Mouse (Mus musculus): ENCODE results near the gene Pebp1. TPM values are rescaled to one million over a fixed set of nuclear protein-coding genes. Genes with fewer than 3 reads are reported as not detected.
A peak's percentile ranks its signal among the peaks of the same experiment; 100 is the strongest.

Gene Pebp1
- polyA plus RNA-seq, 1 experiment = 697 TPM

- Histone ChIP-seq H3K27me3 (ENCODE audit: control insufficient read depth, insufficient read depth, insufficient read length) (no peaks in the 10 kb centered on the region), H3K79me3 (ENCODE audit: low read depth) (no peaks in the 10 kb centered on the region), H3K4me3 (ENCODE audit: insufficient read depth, poor library complexity, severe bottlenecking) (no peak overlapping the region), H3K79me2 (ENCODE audit: control insufficient read depth, insufficient read depth) (no peaks in the 10 kb centered on the region), H3K36me3 (ENCODE audit: control insufficient read depth, insufficient read depth) (no peaks in the 10 kb centered on the region), H3ac (ENCODE audit: control insufficient read depth, insufficient read length, low read depth) (no peak overlapping the region)
- TF ChIP-seq USF1 (IDR thresholded peaks at IDR 0.05; ENCODE audit: low read depth) = no peak
- TF ChIP-seq MAX (IDR thresholded peaks at IDR 0.05) = no peak
- TF ChIP-seq MYOG (IDR thresholded peaks at IDR 0.05; ENCODE audit: control insufficient read depth, extremely low read depth, insufficient read length) = no peak
- no peak for TF ChIP-seq MYOD1 (IDR thresholded peaks at IDR 0.05; ENCODE audit: control insufficient read depth, insufficient read length, low read depth)
- no peak for TF ChIP-seq CEBPB (IDR thresholded peaks at IDR 0.05; ENCODE audit: low read depth)
- no peak for TF ChIP-seq FOSL1 (IDR thresholded peaks at IDR 0.05; ENCODE audit: insufficient read depth, low read length, poor library complexity, severe bottlenecking)
- TF ChIP-seq CTCF (IDR thresholded peaks at IDR 0.05; ENCODE audit: control insufficient read depth, insufficient read depth, insufficient read length) = no peak
Measured at GRCm38 (mm10) chr5:117292547-117292946, 5.1 kb upstream of the Pebp1 start.

DNA sequence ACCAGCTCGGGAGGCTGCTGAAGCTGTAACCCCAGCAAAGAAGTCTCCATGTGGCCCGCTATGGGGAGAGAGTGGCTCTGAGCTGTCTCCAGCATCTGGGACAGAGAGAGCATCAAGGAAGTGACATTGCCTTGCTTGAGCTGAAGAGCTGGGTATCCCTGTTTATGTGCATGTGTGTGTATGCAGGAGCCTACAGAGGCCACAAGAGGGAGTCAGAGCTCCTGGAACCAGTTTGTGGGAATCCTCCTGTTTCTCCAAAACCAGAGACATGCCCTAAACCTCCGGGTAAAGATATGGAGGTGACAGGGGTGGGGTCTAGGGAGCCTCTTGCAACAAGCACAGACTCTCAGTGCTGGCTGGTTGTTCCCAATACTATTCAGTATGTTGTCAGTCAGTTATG is 3.9 kb upstream of the Pebp1 start:
- Histone ChIP-seq H3K36me3 (ENCODE audit: control insufficient read depth, insufficient read depth) (no peaks in the 10 kb centered on the region), H3K79me2 (ENCODE audit: control insufficient read depth, insufficient read depth) (peaks cover 10% of the 10 kb centered on the region), H3K79me3 (ENCODE audit: low read depth) (peaks cover 9% of the 10 kb centered on the region), H3ac (ENCODE audit: control insufficient read depth, insufficient read length, low read depth) (no peak overlapping the region), H3K27me3 (ENCODE audit: control insufficient read depth, insufficient read depth, insufficient read length) (no peaks in the 10 kb centered on the region), H3K4me3 (ENCODE audit: insufficient read depth, poor library complexity, severe bottlenecking) (no peak overlapping the region)
- TF ChIP-seq USF1 (IDR thresholded peaks at IDR 0.05; ENCODE audit: low read depth) (no peak), CEBPB (IDR thresholded peaks at IDR 0.05; ENCODE audit: low read depth) (no peak), FOSL1 (IDR thresholded peaks at IDR 0.05; ENCODE audit: insufficient read depth, low read length, poor library complexity, severe bottlenecking) (no peak), MYOD1 (IDR thresholded peaks at IDR 0.05; ENCODE audit: control insufficient read depth, insufficient read length, low read depth) (no peak), CTCF (IDR thresholded peaks at IDR 0.05; ENCODE audit: control insufficient read depth, insufficient read depth, insufficient read length) (no peak), MAX (IDR thresholded peaks at IDR 0.05) (no peak), MYOG (IDR thresholded peaks at IDR 0.05; ENCODE audit: control insufficient read depth, extremely low read depth, insufficient read length) (no peak)

GRCm38 (mm10) chr5:117290081-117290480 is 2.7 kb upstream of the Pebp1 start:
- peaks cover 20% of the 10 kb centered on the region for H3K79me3 ChIP-seq (ENCODE audit: low read depth)
- H3K79me2 ChIP-seq (ENCODE audit: control insufficient read depth, insufficient read depth) = peaks cover 23% of the 10 kb centered on the region
- TF ChIP-seq CTCF (IDR thresholded peaks at IDR 0.05; ENCODE audit: control insufficient read depth, insufficient read depth, insufficient read length) (no peak), FOSL1 (IDR thresholded peaks at IDR 0.05; ENCODE audit: insufficient read depth, low read length, poor library complexity, severe bottlenecking) (no peak), MYOG (IDR thresholded peaks at IDR 0.05; ENCODE audit: control insufficient read depth, extremely low read depth, insufficient read length) (no peak), USF1 (IDR thresholded peaks at IDR 0.05; ENCODE audit: low read depth) (no peak), MAX (IDR thresholded peaks at IDR 0.05) (no peak), MYOD1 (IDR thresholded peaks at IDR 0.05; ENCODE audit: control insufficient read depth, insufficient read length, low read depth) (no peak), CEBPB (IDR thresholded peaks at IDR 0.05; ENCODE audit: low read depth) (no peak)
- no peak overlapping the region for H3ac ChIP-seq (ENCODE audit: control insufficient read depth, insufficient read length, low read depth)
- no peak overlapping the region for H3K4me3 ChIP-seq (ENCODE audit: insufficient read depth, poor library complexity, severe bottlenecking)
- peaks cover 4% of the 10 kb centered on the region for H3K36me3 ChIP-seq (ENCODE audit: control insufficient read depth, insufficient read depth)
- no peaks in the 10 kb centered on the region for H3K27me3 ChIP-seq (ENCODE audit: control insufficient read depth, insufficient read depth, insufficient read length)

GRCm38 (mm10) chr5:117289646-117290045 is 2.2 kb upstream of the Pebp1 start:
- TF ChIP-seq USF1 (IDR thresholded peaks at IDR 0.05; ENCODE audit: low read depth) = no peak
- no peak for TF ChIP-seq CEBPB (IDR thresholded peaks at IDR 0.05; ENCODE audit: low read depth)
- TF ChIP-seq FOSL1 (IDR thresholded peaks at IDR 0.05; ENCODE audit: insufficient read depth, low read length, poor library complexity, severe bottlenecking) = no peak
- TF ChIP-seq CTCF (IDR thresholded peaks at IDR 0.05; ENCODE audit: control insufficient read depth, insufficient read depth, insufficient read length) = no peak
- no peak for TF ChIP-seq MAX (IDR thresholded peaks at IDR 0.05)
- no peak for TF ChIP-seq MYOG (IDR thresholded peaks at IDR 0.05; ENCODE audit: control insufficient read depth, extremely low read depth, insufficient read length)
- no peak for TF ChIP-seq MYOD1 (IDR thresholded peaks at IDR 0.05; ENCODE audit: control insufficient read depth, insufficient read length, low read depth)
- no peak overlapping the region for H3K4me3 ChIP-seq (ENCODE audit: insufficient read depth, poor library complexity, severe bottlenecking)
- H3ac ChIP-seq (ENCODE audit: control insufficient read depth, insufficient read length, low read depth) = no peak overlapping the region
- no peaks in the 10 kb centered on the region for H3K27me3 ChIP-seq (ENCODE audit: control insufficient read depth, insufficient read depth, insufficient read length)
- peaks cover 8% of the 10 kb centered on the region for H3K36me3 ChIP-seq (ENCODE audit: control insufficient read depth, insufficient read depth)
- peaks cover 27% of the 10 kb centered on the region for H3K79me2 ChIP-seq (ENCODE audit: control insufficient read depth, insufficient read depth)
- H3K79me3 ChIP-seq (ENCODE audit: low read depth) = peaks cover 24% of the 10 kb centered on the region

GRCm38 (mm10) chr5:117286286-117286685 is 1.1 kb downstream of the Pebp1 start:
- H3K36me3 ChIP-seq (ENCODE audit: control insufficient read depth, insufficient read depth) = peaks cover 32% of the 10 kb centered on the region
- peaks cover 37% of the 10 kb centered on the region for H3K79me2 ChIP-seq (ENCODE audit: control insufficient read depth, insufficient read depth)
- TF ChIP-seq FOSL1 (IDR thresholded peaks at IDR 0.05; ENCODE audit: insufficient read depth, low read length, poor library complexity, severe bottlenecking) (no peak), MYOD1 (IDR thresholded peaks at IDR 0.05; ENCODE audit: control insufficient read depth, insufficient read length, low read depth) (no peak), MAX (IDR thresholded peaks at IDR 0.05) (no peak), CTCF (IDR thresholded peaks at IDR 0.05; ENCODE audit: control insufficient read depth, insufficient read depth, insufficient read length) (no peak), CEBPB (IDR thresholded peaks at IDR 0.05; ENCODE audit: low read depth) (no peak), USF1 (IDR thresholded peaks at IDR 0.05; ENCODE audit: low read depth) (no peak), MYOG (IDR thresholded peaks at IDR 0.05; ENCODE audit: control insufficient read depth, extremely low read depth, insufficient read length) (no peak)

GRCm38 (mm10) chr5:117285266-117285665 is 2.2 kb downstream of the Pebp1 start:
- TF ChIP-seq FOSL1 (IDR thresholded peaks at IDR 0.05; ENCODE audit: insufficient read depth, low read length, poor library complexity, severe bottlenecking) (no peak), USF1 (IDR thresholded peaks at IDR 0.05; ENCODE audit: low read depth) (no peak), MYOD1 (IDR thresholded peaks at IDR 0.05; ENCODE audit: control insufficient read depth, insufficient read length, low read depth) (no peak), CTCF (IDR thresholded peaks at IDR 0.05; ENCODE audit: control insufficient read depth, insufficient read depth, insufficient read length) (no peak), MYOG (IDR thresholded peaks at IDR 0.05; ENCODE audit: control insufficient read depth, extremely low read depth, insufficient read length) (no peak), MAX (IDR thresholded peaks at IDR 0.05) (no peak), CEBPB (IDR thresholded peaks at IDR 0.05; ENCODE audit: low read depth) (no peak)
- Histone ChIP-seq H3K36me3 (ENCODE audit: control insufficient read depth, insufficient read depth) (peaks cover 34% of the 10 kb centered on the region), H3K4me3 (ENCODE audit: insufficient read depth, poor library complexity, severe bottlenecking) (no peak overlapping the region), H3K27me3 (ENCODE audit: control insufficient read depth, insufficient read depth, insufficient read length) (no peaks in the 10 kb centered on the region), H3K79me3 (ENCODE audit: low read depth) (peaks cover 30% of the 10 kb centered on the region), H3ac (ENCODE audit: control insufficient read depth, insufficient read length, low read depth) (no peak overlapping the region), H3K79me2 (ENCODE audit: control insufficient read depth, insufficient read depth) (peaks cover 37% of the 10 kb centered on the region)

More at GRCm38 (mm10) chr5:117286286-117286685, 1.1 kb downstream of the Pebp1 start:
- no peaks in the 10 kb centered on the region for H3K27me3 ChIP-seq (ENCODE audit: control insufficient read depth, insufficient read depth, insufficient read length)
- peaks cover 30% of the 10 kb centered on the region for H3K79me3 ChIP-seq (ENCODE audit: low read depth)
- H3ac ChIP-seq (ENCODE audit: control insufficient read depth, insufficient read length, low read depth) = peak overlapping the region; percentile 82
- H3K4me3 ChIP-seq (ENCODE audit: insufficient read depth, poor library complexity, severe bottlenecking) = peak overlapping the region; percentile 63
